Mouse (Mus musculus) limb, embryonic 12.5 days (tissue): Measurements from ENCODE around the gene Ankmy1. TPM values are rescaled to one million over a fixed set of nuclear protein-coding genes. Genes with fewer than 3 reads are reported as not detected.

Experiments used
- microRNA counts: library from miRNA; unstranded; fragments of <30 nt; microRNA quantifications from one replicate; lab custom pipeline; 2017
- microRNA-seq: library from miRNA; unstranded; fragments of <30 nt; microRNA quantifications from one replicate; pipeline ENCODE4, GENCODE M21; 2017
- polyA plus RNA-seq: library from polyadenylated mRNA; unstranded; fragments of >200 nt; fragmentation: Nextera tagmentation; extraction: Ambion mirVana; gene quantifications from 2 replicates; pipeline ENCODE4 v1.2.1, GENCODE M21; 2016

The Ankmy1 gene
- polyA plus RNA-seq, 1 experiment from 2014 or later: 0.40 TPM

MicroRNAs within 50 kb of the gene (microRNA counts, 519-probe panel; counts per million panel counts)
- microRNA mmu-miR-149 (lab: Ali Mortazavi, UCI): 5,920 counts per million, percentile 68 among the panel's probes with 10 or more counts

Small RNA genes lying within 50 kb of the gene (microRNA-seq; reads per million reads assigned to microRNA genes)
- gene Mir149: 6,978 reads per million, percentile 93 among the genes with 10 or more reads in this experiment

Other genes with a start within 250 kb of the Ankmy1 start
- gene Gpc1, start 71.3 kb downstream of the Ankmy1 start, polyA plus RNA-seq: 82.2 and 87.9 TPM in 2 replicates
- gene Dusp28, start 4.1 kb upstream of the Ankmy1 start, polyA plus RNA-seq: 9.6 and 10.8 TPM in 2 replicates
- gene Rnpepl1, start 7.9 kb upstream of the Ankmy1 start, polyA plus RNA-seq: 37.9 and 38.1 TPM in 2 replicates
- gene Capn10, start 31.5 kb upstream of the Ankmy1 start, polyA plus RNA-seq: 39.6 and 40.2 TPM in 2 replicates
- 0.08 and 0.20 TPM in 2 replicates for gene Gpr35, start 48.0 kb upstream of the Ankmy1 start, polyA plus RNA-seq
- not detected in 2 replicates for gene Aqp12, start 103.4 kb upstream of the Ankmy1 start, polyA plus RNA-seq
- 10.3 and 12.4 TPM in 2 replicates for gene Kif1a, start 199.0 kb upstream of the Ankmy1 start, polyA plus RNA-seq
- gene Agxt, start 232.3 kb upstream of the Ankmy1 start, polyA plus RNA-seq: not detected in 2 replicates